Mouse (Mus musculus) forebrain, embryonic 16.5 days (tissue): ENCODE results near the gene Nme2. TPM values are rescaled to one million over a fixed set of nuclear protein-coding genes. Genes with fewer than 3 reads are reported as not detected.

Source experiments
- ATAC-seq: fragments of 200-750 bp; cut with Nextera tagmentation; 2 replicates; pipeline ENCODE4 v1.8.0; 2017; ENCODE audit warnings: mild to moderate bottlenecking, moderate library complexity
- H3K27ac ChIP-seq: fragments of 300-500 bp; sonication (generic); 2 replicates; pipeline ENCODE4 v1.5.1; 2014; ENCODE audit warnings: low read length, control low read depth
- H3K27me3 ChIP-seq: fragments of 300-500 bp; sonication (generic); replicated peaks from 2 replicates; pipeline ENCODE4 v1.6.1; 2014; ENCODE audit warnings: low read length; ENCODE audit not compliant: control insufficient read depth, insufficient read depth
- H3K36me3 ChIP-seq: fragments of 300-500 bp; sonication (generic); 2 replicates; pipeline ENCODE4 v1.6.1; 2014; ENCODE audit not compliant: control insufficient read depth, insufficient read depth
- H3K4me1 ChIP-seq: fragments of 300-500 bp; sonication (generic); replicated peaks from 2 replicates; pipeline ENCODE4 v1.6.1; 2014; ENCODE audit warnings: low read length; ENCODE audit not compliant: control insufficient read depth, insufficient read depth
- H3K4me2 ChIP-seq: fragments of 300-500 bp; sonication (generic); 2 replicates; pipeline ENCODE4 v1.6.1; 2014; ENCODE audit warnings: mild to moderate bottlenecking, low read length, control low read depth
- H3K4me3 ChIP-seq: fragments of 300-500 bp; sonication (generic); replicated peaks from 2 replicates; pipeline ENCODE4 v1.5.1; 2014; ENCODE audit warnings: mild to moderate bottlenecking, low read length, control low read depth
- H3K9ac ChIP-seq: fragments of 300-500 bp; sonication (generic); replicated peaks from 2 replicates; pipeline ENCODE4 v1.6.1; 2014; ENCODE audit warnings: low read depth, low read length, control low read depth
- H3K9me3 ChIP-seq: fragments of 300-500 bp; sonication (generic); 2 replicates; pipeline ENCODE4 v1.6.1; 2016; ENCODE audit warnings: low read length; ENCODE audit not compliant: control insufficient read depth
- whole genome bisulfite sequencing: fragments of 180-500 bp; shearing (Covaris S2); extraction: QIAGEN DNeasy Blood & Tissue Kit; methylation state at CpG from one replicate; pipeline ENCODE4 v1.1.7; 2014; 5-methylcytosine and 5-hydroxymethylcytosine counted together
- polyA plus RNA-seq: library from polyadenylated mRNA; unstranded; fragments of >200 nt; fragmentation: Nextera tagmentation; extraction: Ambion mirVana; gene quantifications from 2 replicates; pipeline ENCODE4 v1.2.1, GENCODE M21; 2015

The Nme2 gene
- polyA plus RNA-seq, 1 experiment from 2014 or later, result 86.5 TPM

GRCm38 (mm10) chr11:93911603-93912002 is 44.5 kb downstream of the Nme2 start:
- Histone ChIP-seq H3K27me3 (no peaks in the 10 kb centered on the region), H3K36me3 (peaks cover 31% of the 10 kb centered on the region), H3K9me3 (no peaks in the 10 kb centered on the region), H3K4me3 (no peak overlapping the region), H3K4me1 (no peaks in the 10 kb centered on the region), H3K9ac (no peak overlapping the region), H3K4me2 (no peak overlapping the region), H3K27ac (no peak overlapping the region)
- no peak for ATAC-seq
- 85% methylated on average over 3 of the region's 3 CpGs for WGBS

GRCm38 (mm10) chr11:93908829-93909228 is 47.2 kb downstream of the Nme2 start:
- H3K27me3 ChIP-seq, result no peaks in the 10 kb centered on the region
- 94% methylated on average over 9 of the region's 9 CpGs for WGBS
- no peak overlapping the region for H3K27ac ChIP-seq
- ATAC-seq, result no peak
- H3K9ac ChIP-seq, result no peak overlapping the region
- no peak overlapping the region for H3K4me3 ChIP-seq
- H3K4me1 ChIP-seq, result no peaks in the 10 kb centered on the region
- H3K36me3 ChIP-seq, result peaks cover 28% of the 10 kb centered on the region
- H3K9me3 ChIP-seq, result no peaks in the 10 kb centered on the region
- H3K4me2 ChIP-seq, result no peak overlapping the region

GRCm38 (mm10) chr11:93907839-93908238 is 48.2 kb downstream of the Nme2 start:
- H3K4me3 ChIP-seq, result no peak overlapping the region
- no peak for ATAC-seq
- H3K4me2 ChIP-seq, result no peak overlapping the region
- no peaks in the 10 kb centered on the region for H3K27me3 ChIP-seq
- H3K36me3 ChIP-seq, result peaks cover 28% of the 10 kb centered on the region
- 88% methylated on average over 3 of the region's 3 CpGs for WGBS
- H3K9ac ChIP-seq, result no peak overlapping the region
- no peak overlapping the region for H3K27ac ChIP-seq
- H3K9me3 ChIP-seq, result no peaks in the 10 kb centered on the region
- no peaks in the 10 kb centered on the region for H3K4me1 ChIP-seq

- no peak for ATAC-seq
- WGBS, result 81% methylated on average over 3 of the region's 4 CpGs
- H3K27ac ChIP-seq, result no peak overlapping the region
Observed at GRCm38 (mm10) chr11:93906834-93907233, 49.2 kb downstream of the Nme2 start.

More at GRCm38 (mm10) chr11:93906834-93907233, 49.2 kb downstream of the Nme2 start:
- no peak overlapping the region for H3K9ac ChIP-seq
- no peaks in the 10 kb centered on the region for H3K27me3 ChIP-seq
- H3K4me1 ChIP-seq, result no peaks in the 10 kb centered on the region
- no peaks in the 10 kb centered on the region for H3K9me3 ChIP-seq
- H3K4me3 ChIP-seq, result no peak overlapping the region
- H3K36me3 ChIP-seq, result peaks cover 28% of the 10 kb centered on the region
- H3K4me2 ChIP-seq, result no peak overlapping the region

Other genes starting within 250 kb of the Nme2 start
- gene Utp18, start 70.5 kb downstream of the Nme2 start, polyA plus RNA-seq, result 32.9 and 34.8 TPM in 2 replicates
- gene Mbtd1, start 70.4 kb downstream of the Nme2 start, polyA plus RNA-seq, result 39.6 and 44.1 TPM in 2 replicates
- gene Gm20390, start 12.0 kb upstream of the Nme2 start, polyA plus RNA-seq, result 347 and 368 TPM in 2 replicates
- gene Nme1, start 12.3 kb upstream of the Nme2 start, polyA plus RNA-seq, result 267 and 357 TPM in 2 replicates
- gene Spag9, start 39.8 kb upstream of the Nme2 start, polyA plus RNA-seq, result 99.1 and 108 TPM in 2 replicates